Mouse (Mus musculus) CH12.LX (cell line): Measurements from ENCODE around the gene Abcc2. TPM values are rescaled to one million over a fixed set of nuclear protein-coding genes. Genes with fewer than 3 reads are reported as not detected.

Experiments
- DNase-seq: peaks from one replicate; pipeline ENCODE4 v3.0.0-alpha.2; 2013; ENCODE audit errors: extremely low read depth
- H3K27ac ChIP-seq: 2 replicates; pipeline ENCODE4 v1.5.1; 2012; ENCODE audit warnings: low read depth, mild to moderate bottlenecking, control low read depth, moderate library complexity; ENCODE audit not compliant: insufficient read depth
- H3K27me3 ChIP-seq: replicated peaks from 2 replicates; pipeline ENCODE3; 2012; ENCODE audit warnings: inconsistent platforms
- H3K36me3 ChIP-seq, 2 experiments: replicated peaks in 1 of 2; 2 replicates each; pipeline versions ENCODE3 to v1.6.1; 2012; ENCODE audit warnings: inconsistent platforms in 1 of 2, low read length in 1 of 2, mild to moderate bottlenecking in 1 of 2, mixed read lengths in 1 of 2, moderate library complexity in 1 of 2; ENCODE audit not compliant: control insufficient read depth in 1 of 2, insufficient read depth in 1 of 2
- H3K4me1 ChIP-seq, 2 experiments: 2 replicates each; pipeline ENCODE4 v1.6.1; 2012; ENCODE audit warnings: inconsistent platforms in 1 of 2, moderate library complexity in 1 of 2; ENCODE audit not compliant: insufficient read depth in 2 of 2, control insufficient read depth in 1 of 2
- H3K4me2 ChIP-seq: 2 replicates; pipeline ENCODE4 v1.6.1; 2012; ENCODE audit warnings: low read depth, mild to moderate bottlenecking, control low read depth; ENCODE audit not compliant: poor library complexity, insufficient read depth, severe bottlenecking
- H3K4me3 ChIP-seq, 3 experiments: fragments of 150-350 bp in 1 of 3; sonication (generic) in 1 of 3; replicated peaks in 1 of 3; 2 replicates each; pipeline versions ENCODE3 to v1.5.1; 2011 to 2012; ENCODE audit warnings: low read depth in 2 of 3, low read length in 2 of 3, mild to moderate bottlenecking in 2 of 3, moderate library complexity in 2 of 3, control low read depth in 1 of 3, improper control_type of control experiment in 1 of 3, inconsistent platforms in 1 of 3, mixed read lengths in 1 of 3; ENCODE audit not compliant: poor library complexity in 1 of 3
- H3K79me2 ChIP-seq: replicated peaks from 2 replicates; pipeline ENCODE4 v1.6.1; 2012; ENCODE audit warnings: mild to moderate bottlenecking, moderate library complexity; ENCODE audit not compliant: control insufficient read depth, poor library complexity, insufficient read depth, severe bottlenecking; ENCODE audit errors: extremely low read depth
- H3K9ac ChIP-seq: 2 replicates; pipeline ENCODE4 v1.6.1; 2012; ENCODE audit warnings: low read depth, mild to moderate bottlenecking, control low read depth, moderate library complexity; ENCODE audit not compliant: insufficient read depth
- H3K9me3 ChIP-seq: replicated peaks from 2 replicates; pipeline ENCODE3; 2012; ENCODE audit warnings: low read length, inconsistent platforms, mixed read lengths
- BHLHE40 ChIP-seq: IDR thresholded peaks from 2 replicates; pipeline ENCODE4 v1.6.1; 2011; ENCODE audit warnings: mild to moderate bottlenecking, low read depth, low read length, improper control_type of control experiment
- CHD1 ChIP-seq: IDR thresholded peaks from 2 replicates; pipeline ENCODE4 v1.6.1; 2012; ENCODE audit warnings: low read depth, low read length, improper control_type of control experiment, inconsistent platforms
- CHD2 ChIP-seq: IDR thresholded peaks from 2 replicates; pipeline ENCODE4 v1.6.1; 2011; ENCODE audit warnings: low read length, improper control_type of control experiment
- CTCF ChIP-seq, 2 experiments: IDR thresholded peaks in 1 of 2; conservative IDR thresholded peaks in 1 of 2; 2 replicates each; pipeline ENCODE4 v1.5.1; 2011 to 2012; ENCODE audit warnings: low read depth in 2 of 2, low read length in 2 of 2, improper control_type of control experiment in 1 of 2, inconsistent platforms in 1 of 2, mild to moderate bottlenecking in 1 of 2, moderate library complexity in 1 of 2
- EP300 ChIP-seq: IDR thresholded peaks from 2 replicates; pipeline ENCODE4 v1.6.1; 2011; ENCODE audit warnings: low read length, improper control_type of control experiment
- ETS1 ChIP-seq: conservative IDR thresholded peaks from 2 replicates; pipeline ENCODE4 v1.6.1; 2012; ENCODE audit warnings: low read depth, mild to moderate bottlenecking, inconsistent platforms, low read length, improper control_type of control experiment, moderate library complexity
- GABPA ChIP-seq: IDR thresholded peaks from 2 replicates; pipeline ENCODE4 v1.6.1; 2012; ENCODE audit warnings: low read depth, low read length, improper control_type of control experiment, inconsistent platforms; ENCODE audit not compliant: insufficient replicate concordance
- JUND ChIP-seq: conservative IDR thresholded peaks from 2 replicates; pipeline ENCODE4 v1.6.1; 2011; ENCODE audit warnings: low read depth, low read length, improper control_type of control experiment
- KAT2A ChIP-seq: IDR thresholded peaks from 2 replicates; pipeline ENCODE4 v1.6.1; 2012; ENCODE audit warnings: low read length, improper control_type of control experiment, inconsistent platforms; ENCODE audit not compliant: insufficient replicate concordance
- MAFK ChIP-seq: IDR thresholded peaks from 2 replicates; pipeline ENCODE4 v1.6.1; 2011; ENCODE audit warnings: low read length, improper control_type of control experiment; ENCODE audit not compliant: insufficient replicate concordance
- MAX ChIP-seq: IDR thresholded peaks from 2 replicates; pipeline ENCODE4 v1.6.1; 2011; ENCODE audit warnings: low read length, improper control_type of control experiment
- MAZ ChIP-seq: IDR thresholded peaks from 2 replicates; pipeline ENCODE4 v1.6.1; 2012; ENCODE audit warnings: low read depth, mild to moderate bottlenecking, inconsistent platforms, low read length, improper control_type of control experiment, moderate library complexity
- MEF2A ChIP-seq: IDR thresholded peaks from 2 replicates; pipeline ENCODE4 v1.6.1; 2014; ENCODE audit warnings: low read depth, mild to moderate bottlenecking, inconsistent platforms, low read length, improper control_type of control experiment, borderline replicate concordance
- NELFE ChIP-seq: IDR thresholded peaks from 2 replicates; pipeline ENCODE4 v1.6.1; 2011; ENCODE audit warnings: low read depth, low read length, improper control_type of control experiment
- PAX5 ChIP-seq: IDR thresholded peaks from 2 replicates; pipeline ENCODE4 v1.6.1; 2012; ENCODE audit warnings: low read length, inconsistent platforms, mixed read lengths
- RCOR1 ChIP-seq: conservative IDR thresholded peaks from 2 replicates; pipeline ENCODE4 v1.6.1; 2012; ENCODE audit warnings: low read depth, mild to moderate bottlenecking, inconsistent platforms, low read length, improper control_type of control experiment
- SIN3A ChIP-seq: IDR thresholded peaks from 2 replicates; pipeline ENCODE4 v1.6.1; 2012; ENCODE audit warnings: low read length, improper control_type of control experiment, inconsistent platforms
- SMC3 ChIP-seq: IDR thresholded peaks from 2 replicates; pipeline ENCODE4 v1.6.1; 2011; ENCODE audit warnings: low read depth, low read length, improper control_type of control experiment
- TCF12 ChIP-seq: IDR thresholded peaks from 2 replicates; pipeline ENCODE4 v1.6.1; 2014; ENCODE audit warnings: low read depth, mild to moderate bottlenecking, inconsistent platforms, low read length, improper control_type of control experiment
- UBTF ChIP-seq: IDR thresholded peaks from 2 replicates; pipeline ENCODE4 v1.6.1; 2012; ENCODE audit warnings: low read depth, mild to moderate bottlenecking, inconsistent platforms, low read length, improper control_type of control experiment, moderate library complexity
- USF2 ChIP-seq: conservative IDR thresholded peaks from 2 replicates; pipeline ENCODE4 v1.6.1; 2011; ENCODE audit warnings: low read depth, low read length, improper control_type of control experiment
- ZC3H11A ChIP-seq: IDR thresholded peaks from 2 replicates; pipeline ENCODE4 v1.6.1; 2012; ENCODE audit warnings: low read depth, mild to moderate bottlenecking, inconsistent platforms, low read length, improper control_type of control experiment
- ZMIZ1 ChIP-seq: IDR thresholded peaks from 2 replicates; pipeline ENCODE4 v1.6.1; 2012; ENCODE audit warnings: low read depth, mild to moderate bottlenecking, inconsistent platforms, low read length, improper control_type of control experiment
- ZNF384 ChIP-seq: IDR thresholded peaks from 2 replicates; pipeline ENCODE4 v1.6.1; 2012; ENCODE audit warnings: low read depth, low read length, improper control_type of control experiment, inconsistent platforms
- dilution Hi-C: fragments of 300-500 bp; cut with MboI; formaldehyde crosslinking; loops from 2 replicates; pipeline ENCODE4 v1.14.3; 2020; ENCODE audit warnings: low sequenced_read_pairs; ENCODE audit not compliant: extremely low pct_unique_long_range_greater_than_20kb, extremely low pct_ligation_motif_present
- in situ Hi-C: fragments of 300-500 bp; cut with MboI; formaldehyde crosslinking; loops from 3 replicates; pipeline ENCODE4 v1.14.3; 2019; ENCODE audit warnings: low sequenced_read_pairs, low pct_ligation_motif_present, low pct_unique_long_range_greater_than_20kb, mixed read lengths
- polyA plus RNA-seq: library from polyadenylated mRNA; unstranded; fragments of >175 nt; gene quantifications from 2 replicates; pipeline ENCODE4 v1.2.1, GENCODE M21; 2012; ENCODE audit warnings: low read depth; ENCODE audit not compliant: insufficient read length
- total RNA-seq, 2 experiments: library from RNA; depleted of rRNA; stranded (reverse); fragments of 300-350 nt in 1 of 2; fragments of >200 nt in 1 of 2; gene quantifications; 2 replicates each; pipeline ENCODE4 v1.2.3; 2012 to 2014

The Abcc2 gene
- total and polyA plus RNA-seq, 3 experiments, result 0.08 to 0.39 (median 0.09) TPM

DNA sequence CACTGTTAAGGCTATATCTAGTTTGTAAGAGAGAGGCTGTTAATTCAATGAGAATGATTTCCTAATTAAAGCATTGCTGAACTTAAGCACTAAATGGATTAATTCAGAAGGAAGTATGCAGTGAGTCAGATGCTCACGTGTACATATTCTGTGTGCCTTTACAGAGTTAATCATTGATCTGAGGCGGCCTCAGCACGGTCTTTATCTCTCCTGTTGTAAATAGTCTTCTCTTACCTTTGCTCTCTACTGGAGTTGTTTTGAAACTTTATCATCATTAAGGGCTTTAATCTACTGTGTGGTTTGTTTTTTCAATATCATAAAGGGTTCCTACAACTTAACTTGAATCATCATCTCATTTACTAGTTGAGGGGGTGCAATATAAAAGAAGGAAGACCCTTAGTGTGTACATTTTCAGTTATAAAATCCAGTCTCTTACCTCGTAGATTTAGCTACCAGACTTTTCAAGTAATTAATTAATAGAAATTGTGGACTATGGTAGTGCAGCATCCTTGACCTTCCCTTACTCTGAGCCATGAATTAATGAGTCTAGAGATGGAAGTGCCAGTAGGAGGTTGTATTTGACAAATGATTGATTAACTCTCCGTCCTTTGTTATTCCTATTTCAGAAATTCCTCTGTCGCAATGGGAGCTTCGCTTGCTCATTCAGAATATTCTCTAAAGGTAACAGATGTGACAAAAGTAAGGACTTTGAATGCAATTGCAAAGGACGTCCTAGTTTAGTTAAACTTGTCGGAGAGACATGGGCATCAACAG, 14.3 kb upstream of the Abcc2 start:
- Histone ChIP-seq H3K4me1 (peaks cover 0 to 29% of the 10 kb centered on the region in 2 experiments; a peak in 2 of 4 replicates), H3K27me3 (no peaks in the 10 kb centered on the region), H3K79me2 (no peaks in the 10 kb centered on the region), H3K9ac (no peak overlapping the region), H3K9me3 (no peaks in the 10 kb centered on the region), H3K27ac (no peak overlapping the region), H3K4me3 (no peak overlapping the region), H3K36me3 (peaks cover 0 to 22% of the 10 kb centered on the region in 2 experiments), H3K4me2 (no peak overlapping the region)
- no peak for TF ChIP-seq ETS1
- no peak for TF ChIP-seq MAX
- no peak for TF ChIP-seq EP300
- TF ChIP-seq CHD1, result no peak
- no peak for TF ChIP-seq GABPA
- TF ChIP-seq CHD2, result no peak
- no peak for TF ChIP-seq SIN3A
- TF ChIP-seq ZMIZ1, result no peak
- TF ChIP-seq MEF2A, result no peak
- TF ChIP-seq PAX5, result no peak
- no peak for TF ChIP-seq TCF12
- TF ChIP-seq RCOR1, result no peak
- no peak for TF ChIP-seq ZNF384
- TF ChIP-seq KAT2A, result no peak
- no peak for TF ChIP-seq BHLHE40
- no peak for TF ChIP-seq ZC3H11A
- no peak for TF ChIP-seq JUND
- no peak for TF ChIP-seq UBTF
- no peak for TF ChIP-seq NELFE
- DNase-seq, result no peak
- dilution Hi-C loops (no loop called here), in situ Hi-C loops (loop anchor here (25.0 kb wide), 1 partner anchor 255 kb away; the partner anchor contains the start of gene Got1)

DNA sequence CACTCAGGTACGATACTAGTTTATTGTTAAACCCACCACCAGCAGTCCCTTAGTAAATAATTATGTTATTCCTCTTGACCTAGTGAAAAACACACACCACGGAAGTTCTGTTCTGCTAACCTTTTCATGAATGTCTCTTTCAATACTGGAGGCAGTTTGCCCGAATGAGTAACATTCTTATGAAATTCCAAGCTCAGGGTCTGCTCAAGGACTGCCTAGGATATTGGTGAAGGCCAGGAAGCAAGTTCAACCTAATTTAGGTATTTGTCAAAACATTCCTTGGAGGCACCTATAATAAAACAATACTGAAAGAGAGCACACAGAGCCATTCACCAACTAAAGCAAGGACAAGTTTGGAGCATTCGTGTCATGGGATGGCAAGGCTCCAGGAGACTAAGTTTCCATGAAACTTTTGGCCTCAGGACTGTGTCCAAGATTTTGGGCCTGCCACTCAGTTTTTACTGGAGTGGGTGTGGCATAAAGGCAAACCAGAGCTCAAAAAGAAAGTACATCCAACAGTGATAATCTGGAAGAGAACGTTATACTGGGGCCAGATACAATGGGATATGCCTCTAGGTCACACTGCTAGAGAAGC, 12.5 kb upstream of the Abcc2 start:
- in situ Hi-C loops, result loop anchor here (25.0 kb wide), 1 partner anchor 257 kb away; the partner anchor contains the start of gene Got1
- Histone ChIP-seq H3K4me1 (peaks cover 0 to 27% of the 10 kb centered on the region in 2 experiments; a peak in 2 of 4 replicates), H3K36me3 (peaks cover 0 to 22% of the 10 kb centered on the region in 2 experiments), H3K4me2 (no peak overlapping the region), H3K27ac (no peak overlapping the region), H3K9ac (no peak overlapping the region), H3K9me3 (no peaks in the 10 kb centered on the region), H3K4me3 (no peak overlapping the region), H3K79me2 (no peaks in the 10 kb centered on the region), H3K27me3 (no peaks in the 10 kb centered on the region)
- TF ChIP-seq MAX (no peak), ZNF384 (no peak), TCF12 (no peak), CTCF (conservative IDR thresholded peaks at IDR 0.05 in 1 of 2, IDR thresholded peaks at IDR 0.05 in 1 of 2; ENCODE audit: low read depth in 2 of 2, low read length in 2 of 2) (no peak), MAFK (no peak), MEF2A (no peak), USF2 (no peak), SMC3 (no peak), UBTF (no peak), SIN3A (no peak), MAZ (no peak)
- DNase-seq, result no peak
- dilution Hi-C loops, result no loop called here
